Mouse (Mus musculus) adipocyte (in vitro differentiated cells): ENCODE measurements around the gene Slc25a4.

Experiments
- DNase-seq: peaks from one replicate; pipeline ENCODE4 v3.0.0-alpha.2; 2016; ENCODE audit warnings: low spot score

Slc25a4 gene

GRCm38 (mm10) chr8:46204974-46205640 is 6.0 kb downstream of the Slc25a4 start:
- peak; percentile 39 for DNase-seq

DNA sequence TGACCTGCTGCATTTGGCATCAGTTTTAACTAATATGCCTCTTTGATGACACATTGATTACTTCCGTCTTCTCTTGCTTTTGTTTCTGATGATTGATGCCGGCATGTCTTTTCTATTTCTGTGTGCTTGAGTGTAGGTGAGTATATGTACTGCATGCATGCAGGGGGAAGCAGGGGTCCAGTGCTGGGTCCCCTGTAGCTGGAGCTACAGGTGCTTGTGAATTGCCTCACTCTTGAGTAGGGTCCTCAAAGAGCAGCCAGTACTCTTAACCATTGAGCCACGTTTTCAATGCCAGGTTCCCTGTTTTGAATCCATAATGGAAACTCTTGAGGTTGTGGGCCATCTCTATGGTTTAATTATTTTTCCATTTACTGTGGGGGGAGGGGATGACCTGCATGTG is 6.8 kb downstream of the Slc25a4 start:
- DNase-seq: no peak

- DNase-seq: no peak
Measured at GRCm38 (mm10) chr8:46202350-46202749, 8.7 kb downstream of the Slc25a4 start.

GRCm38 (mm10) chr8:46197673-46198072 is 13.4 kb downstream of the Slc25a4 start:
- DNase-seq: no peak

- no peak for DNase-seq
Measured at GRCm38 (mm10) chr8:46196877-46197276, 14.2 kb downstream of the Slc25a4 start.

- DNase-seq: no peak
Measured at GRCm38 (mm10) chr8:46193100-46193499, 18.0 kb downstream of the Slc25a4 start.

GRCm38 (mm10) chr8:46185361-46185760 is 25.7 kb downstream of the Slc25a4 start:
- DNase-seq: peak; percentile 72

GRCm38 (mm10) chr8:46180136-46180535 is 30.9 kb downstream of the Slc25a4 start:
- DNase-seq: no peak

GRCm38 (mm10) chr8:46173651-46174050 is 37.4 kb downstream of the Slc25a4 start:
- DNase-seq: no peak

GRCm38 (mm10) chr8:46163870-46164190 is 47.3 kb downstream of the Slc25a4 start:
- DNase-seq: no peak

- DNase-seq: peak; percentile 94
Measured at GRCm38 (mm10) chr8:46162953-46163869, 47.9 kb downstream of the Slc25a4 start.
